Mouse (Mus musculus) limb, embryonic 14.5 days (tissue): Measurements from ENCODE around the gene Armc6. TPM values are rescaled to one million over a fixed set of nuclear protein-coding genes. Genes with fewer than 3 reads are reported as not detected.

Experiments
- ATAC-seq: fragments of 200-750 bp; cut with Nextera tagmentation; 2 replicates; pipeline ENCODE4 v1.8.0; 2017; ENCODE audit warnings: low read depth, moderate number of reproducible peaks, moderate TSS enrichment; ENCODE audit not compliant: low FRiP score
- DNase-seq: peaks from one replicate; pipeline ENCODE4 v3.0.0-alpha.2; 2015; ENCODE audit warnings: low spot score
- H3K27ac ChIP-seq: fragments of 300-500 bp; sonication (generic); replicated peaks from 2 replicates; pipeline ENCODE4 v1.5.1; 2014; ENCODE audit warnings: low read depth, mild to moderate bottlenecking, low read length, moderate library complexity, mixed read lengths
- H3K27me3 ChIP-seq: fragments of 300-500 bp; sonication (generic); 2 replicates; pipeline ENCODE4 v1.6.1; 2014; ENCODE audit warnings: low read length, mixed read lengths; ENCODE audit not compliant: control insufficient read depth, insufficient read depth
- H3K36me3 ChIP-seq: fragments of 300-500 bp; sonication (generic); 2 replicates; pipeline ENCODE4 v1.6.1; 2014; ENCODE audit warnings: mild to moderate bottlenecking, low read length, moderate library complexity, mixed read lengths; ENCODE audit not compliant: control insufficient read depth, insufficient read depth
- H3K4me1 ChIP-seq: fragments of 300-500 bp; sonication (generic); 2 replicates; pipeline ENCODE4 v1.6.1; 2014; ENCODE audit warnings: antibody characterized with exemption, low read length, mixed read lengths; ENCODE audit not compliant: control insufficient read depth, insufficient read depth
- H3K4me2 ChIP-seq: fragments of 300-500 bp; sonication (generic); replicated peaks from 2 replicates; pipeline ENCODE4 v1.6.1; 2014; ENCODE audit warnings: low read depth, mild to moderate bottlenecking, low read length, moderate library complexity; ENCODE audit not compliant: severe bottlenecking
- H3K4me3 ChIP-seq: fragments of 300-500 bp; sonication (generic); replicated peaks from 2 replicates; pipeline ENCODE4 v1.5.1; 2014; ENCODE audit warnings: low read length
- H3K9ac ChIP-seq: fragments of 300-500 bp; sonication (generic); 2 replicates; pipeline ENCODE4 v1.6.1; 2014; ENCODE audit warnings: mild to moderate bottlenecking, low read depth, low read length, moderate library complexity; ENCODE audit not compliant: severe bottlenecking
- H3K9me3 ChIP-seq: fragments of 300-500 bp; sonication (generic); 2 replicates; pipeline ENCODE4 v1.6.1; 2016; ENCODE audit warnings: low read length; ENCODE audit not compliant: control insufficient read depth
- POLR2A ChIP-seq: fragments of 200-500 bp; IDR thresholded peaks from 2 replicates; pipeline ENCODE4 v1.8.0; 2012; ENCODE audit warnings: inconsistent platforms, mild to moderate bottlenecking, moderate library complexity, borderline replicate concordance; ENCODE audit not compliant: insufficient read depth, insufficient read length; ENCODE audit errors: extremely low read depth
- WGBS: fragments of 180-500 bp; shearing (Covaris S2); extraction: QIAGEN DNeasy Blood & Tissue Kit; methylation state at CpG from one replicate; pipeline ENCODE4 v1.1.7; 2014; 5-methylcytosine and 5-hydroxymethylcytosine counted together
- polyA plus RNA-seq, 2 experiments: library from polyadenylated mRNA; depleted of rRNA in 1 of 2; stranded (reverse) in 1 of 2; unstranded in 1 of 2; fragments of >200 nt; fragmentation: Nextera tagmentation in 1 of 2; extraction: Ambion mirVana in 1 of 2; gene quantifications; 2 replicates each; pipeline versions ENCODE4 v1.2.1 to v1.2.3; 2012 to 2014

Gene Armc6
- polyA plus RNA-seq, 2 experiments = 26.8 to 35.0 TPM

- H3K9me3 ChIP-seq = no peaks in the 10 kb centered on the region
- no peak overlapping the region for H3K4me2 ChIP-seq
- 64% methylated on average over 5 of the region's 5 CpGs for WGBS
- no peak overlapping the region for H3K4me3 ChIP-seq
- DNase-seq = no peak
- H3K4me1 ChIP-seq = no peaks in the 10 kb centered on the region
- peaks cover 23% of the 10 kb centered on the region for H3K36me3 ChIP-seq
- no peak for TF ChIP-seq POLR2A
- no peak overlapping the region for H3K27ac ChIP-seq
- H3K9ac ChIP-seq = no peak overlapping the region
- H3K27me3 ChIP-seq = no peaks in the 10 kb centered on the region
- no peak for ATAC-seq
Observed at GRCm38 (mm10) chr8:70268311-70268710, 34.0 kb upstream of the Armc6 start.

GRCm38 (mm10) chr8:70267674-70268073 lies 33.4 kb upstream of the Armc6 start:
- 80% methylated on average over 3 of the region's 3 CpGs for WGBS
- no peaks in the 10 kb centered on the region for H3K9me3 ChIP-seq
- H3K4me1 ChIP-seq = no peaks in the 10 kb centered on the region
- DNase-seq (no peak), ATAC-seq (no peak)
- H3K4me2 ChIP-seq = no peak overlapping the region
- no peaks in the 10 kb centered on the region for H3K27me3 ChIP-seq
- H3K36me3 ChIP-seq = peaks cover 30% of the 10 kb centered on the region
- TF ChIP-seq POLR2A = no peak
- H3K27ac ChIP-seq = no peak overlapping the region
- no peak overlapping the region for H3K9ac ChIP-seq
- no peak overlapping the region for H3K4me3 ChIP-seq

GRCm38 (mm10) chr8:70259043-70259442 lies 24.8 kb upstream of the Armc6 start:
- H3K36me3 ChIP-seq = peaks cover 98% of the 10 kb centered on the region
- 95% methylated on average over 2 of the region's 2 CpGs for WGBS
- ATAC-seq = no peak

GRCm38 (mm10) chr8:70258600-70258999 lies 24.3 kb upstream of the Armc6 start:
- no peaks in the 10 kb centered on the region for H3K9me3 ChIP-seq
- peaks cover 98% of the 10 kb centered on the region for H3K36me3 ChIP-seq
- H3K27ac ChIP-seq = no peak overlapping the region
- DNase-seq (no peak), ATAC-seq (no peak)
- H3K9ac ChIP-seq = no peak overlapping the region
- no peak overlapping the region for H3K4me3 ChIP-seq
- H3K27me3 ChIP-seq = no peaks in the 10 kb centered on the region
- no peak for TF ChIP-seq POLR2A
- 95% methylated on average over 5 of the region's 5 CpGs for WGBS
- H3K4me2 ChIP-seq = no peak overlapping the region
- no peaks in the 10 kb centered on the region for H3K4me1 ChIP-seq

More at GRCm38 (mm10) chr8:70259043-70259442, 24.8 kb upstream of the Armc6 start:
- H3K4me1 ChIP-seq = no peaks in the 10 kb centered on the region
- no peak overlapping the region for H3K4me2 ChIP-seq
- H3K4me3 ChIP-seq = no peak overlapping the region
- no peak for DNase-seq
- TF ChIP-seq POLR2A = no peak
- no peak overlapping the region for H3K27ac ChIP-seq
- H3K27me3 ChIP-seq = no peaks in the 10 kb centered on the region
- no peak overlapping the region for H3K9ac ChIP-seq
- no peaks in the 10 kb centered on the region for H3K9me3 ChIP-seq

- Histone ChIP-seq H3K4me3 (no peak overlapping the region), H3K27me3 (no peaks in the 10 kb centered on the region), H3K36me3 (peaks cover 98% of the 10 kb centered on the region), H3K4me1 (no peaks in the 10 kb centered on the region), H3K4me2 (no peak overlapping the region), H3K27ac (no peak overlapping the region), H3K9ac (no peak overlapping the region), H3K9me3 (no peaks in the 10 kb centered on the region)
- 87% methylated on average over 3 of the region's 3 CpGs for WGBS
- ATAC-seq (no peak), DNase-seq (no peak)
- TF ChIP-seq POLR2A = no peak
Observed at GRCm38 (mm10) chr8:70257456-70257855, 23.2 kb upstream of the Armc6 start.

GRCm38 (mm10) chr8:70254628-70255027 lies 20.4 kb upstream of the Armc6 start:
- TF ChIP-seq POLR2A = no peak
- H3K9me3 ChIP-seq = no peaks in the 10 kb centered on the region
- DNase-seq (no peak), ATAC-seq (no peak)
- H3K36me3 ChIP-seq = peaks cover 98% of the 10 kb centered on the region
- no peak overlapping the region for H3K9ac ChIP-seq
- H3K4me3 ChIP-seq = no peak overlapping the region
- no peaks in the 10 kb centered on the region for H3K27me3 ChIP-seq
- WGBS = 84% methylated on average over 1 of the region's 1 CpGs
- no peaks in the 10 kb centered on the region for H3K4me1 ChIP-seq
- H3K27ac ChIP-seq = no peak overlapping the region
- H3K4me2 ChIP-seq = no peak overlapping the region
